Mouse (Mus musculus): ENCODE measurements around the gene Olfr1447. TPM values are rescaled to one million over a fixed set of nuclear protein-coding genes. Genes with fewer than 3 reads are reported as not detected.

Olfr1447 gene
- polyA plus RNA-seq (2017; shearing (Covaris generic)): not detected

DNA sequence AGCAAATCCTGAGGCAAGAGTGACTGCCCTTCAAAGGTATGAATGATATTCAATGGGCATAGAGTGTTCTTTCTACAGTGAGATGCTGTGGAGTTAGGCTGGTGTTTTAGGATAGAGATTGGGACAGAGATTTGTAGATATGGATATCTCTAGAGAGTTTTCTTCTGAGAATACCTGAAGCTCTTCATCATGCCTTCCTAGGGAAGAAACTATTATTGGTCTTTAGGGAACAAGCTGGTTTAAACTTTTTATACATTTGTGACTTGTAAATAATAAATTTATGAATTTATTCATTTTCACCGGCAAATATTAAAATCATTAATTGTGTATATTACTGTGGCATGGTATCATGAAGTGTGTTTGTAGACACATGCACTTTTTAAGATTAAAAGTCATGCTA lies at the start of gene Olfr1447:
TSS of gene Olfr1447 (minus strand) at position 101 of the 400 bp plus-strand sequence.

DNA sequence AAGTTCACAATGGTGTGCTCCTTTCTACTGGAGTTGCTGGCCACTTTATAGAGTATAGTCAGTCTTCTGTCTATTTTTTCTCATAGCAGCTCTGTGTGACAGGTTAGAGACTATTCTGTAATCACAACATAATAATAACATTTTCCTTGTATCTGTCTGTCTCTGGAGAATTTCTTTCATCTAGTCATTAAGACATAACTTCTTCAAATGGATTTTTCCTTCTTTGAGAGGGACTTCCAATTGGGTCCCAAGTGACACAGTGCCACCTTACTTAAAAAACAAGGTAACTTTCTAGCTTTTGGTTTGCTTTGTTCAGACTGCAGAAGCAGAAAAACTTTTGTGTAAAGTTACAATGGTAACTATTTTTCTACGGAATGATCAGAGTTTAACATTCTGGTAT lies 46.4 kb upstream of the Olfr1447 start, which contains the start of gene Olfr1450:
TSS of gene Olfr1450 (plus strand) at position 301 of the 400 bp plus-strand sequence.

DNA sequence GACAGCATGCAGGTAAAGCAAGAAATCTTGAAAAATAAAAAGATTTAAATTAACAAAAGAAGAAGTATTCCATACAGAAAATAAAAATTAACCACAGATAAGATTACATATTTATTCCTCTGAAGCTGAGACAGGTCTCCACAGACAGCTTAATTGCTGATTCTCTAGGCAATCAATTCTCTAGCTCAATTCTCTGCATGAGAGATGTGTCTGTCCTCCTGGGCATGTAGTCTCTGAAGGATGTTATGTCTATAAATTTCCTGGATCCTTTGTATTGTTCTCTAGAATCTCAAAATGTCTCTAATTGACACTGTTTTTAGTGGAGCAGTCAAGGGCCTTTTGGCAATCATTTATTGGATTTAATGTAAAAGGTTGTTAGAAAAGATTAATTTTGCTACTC lies 27.0 kb upstream of the Olfr1447 start, which contains the start of gene Olfr1449:
TSS of gene Olfr1449 (plus strand) at position 301 of the 400 bp plus-strand sequence.

DNA sequence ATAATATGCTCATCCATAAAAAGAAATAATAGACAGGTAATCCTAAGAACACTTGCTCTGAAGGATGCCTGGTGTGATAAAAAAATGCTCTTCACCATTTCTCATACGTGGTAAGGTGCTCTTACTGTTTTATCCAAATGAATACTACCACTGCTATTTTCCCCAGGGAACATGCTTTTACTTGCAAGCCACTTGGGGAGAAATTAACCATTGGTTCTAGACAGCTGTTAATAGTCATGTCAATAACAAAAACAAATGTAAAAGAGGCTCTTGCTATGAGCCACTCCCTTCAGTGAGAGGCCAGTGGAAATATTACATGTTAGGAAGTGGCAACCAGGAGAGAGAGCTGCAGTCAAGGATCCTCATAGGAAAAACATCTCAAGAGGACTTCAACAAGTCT lies 20.8 kb upstream of the Olfr1447 start, which contains the start of gene Olfr1448:
TSS of gene Olfr1448 (minus strand) at position 101 of the 400 bp plus-strand sequence.

DNA sequence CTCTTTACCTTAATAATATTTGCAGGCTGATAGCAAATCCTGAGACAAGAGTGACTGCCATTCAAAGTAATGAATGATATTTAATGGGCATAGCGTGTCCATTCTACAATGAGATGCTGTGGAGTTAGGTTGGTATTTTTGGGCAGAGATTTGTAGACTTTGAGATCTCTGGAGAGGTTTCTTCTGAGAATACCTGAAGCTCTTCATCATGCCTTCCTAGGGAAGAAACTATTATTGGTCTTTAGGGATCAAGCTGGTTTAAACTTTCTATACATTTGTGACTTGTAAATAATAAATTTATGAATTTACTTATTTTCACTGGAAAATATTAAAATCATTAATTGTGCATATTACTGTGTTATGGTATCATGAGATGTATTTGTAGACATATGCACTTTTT lies 10.1 kb downstream of the Olfr1447 start, which contains the start of gene Olfr1446:
TSS of gene Olfr1446 (minus strand) at position 101 of the 400 bp plus-strand sequence.

DNA sequence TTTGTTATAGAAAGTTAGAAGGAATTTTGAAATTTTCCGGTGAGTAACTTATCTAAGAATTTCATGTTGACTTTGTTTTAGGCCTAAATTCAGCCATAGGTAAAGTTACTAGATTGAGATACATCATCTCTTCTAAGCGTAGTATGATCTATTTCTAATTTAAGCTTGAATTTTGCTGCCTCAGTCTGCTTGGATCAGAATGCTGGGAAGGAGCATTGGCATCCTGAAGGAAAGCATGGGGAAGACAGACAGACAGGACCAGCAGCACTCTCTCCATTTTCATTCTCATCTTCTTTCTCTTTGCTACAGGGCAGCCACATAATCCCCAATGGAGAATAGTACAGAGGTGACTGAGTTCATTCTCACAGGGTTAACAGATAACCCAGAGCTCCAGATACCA lies 20.0 kb downstream of the Olfr1447 start, which contains the start of gene Olfr1445:
TSS of gene Olfr1445 (plus strand) at position 301 of the 400 bp plus-strand sequence.

DNA sequence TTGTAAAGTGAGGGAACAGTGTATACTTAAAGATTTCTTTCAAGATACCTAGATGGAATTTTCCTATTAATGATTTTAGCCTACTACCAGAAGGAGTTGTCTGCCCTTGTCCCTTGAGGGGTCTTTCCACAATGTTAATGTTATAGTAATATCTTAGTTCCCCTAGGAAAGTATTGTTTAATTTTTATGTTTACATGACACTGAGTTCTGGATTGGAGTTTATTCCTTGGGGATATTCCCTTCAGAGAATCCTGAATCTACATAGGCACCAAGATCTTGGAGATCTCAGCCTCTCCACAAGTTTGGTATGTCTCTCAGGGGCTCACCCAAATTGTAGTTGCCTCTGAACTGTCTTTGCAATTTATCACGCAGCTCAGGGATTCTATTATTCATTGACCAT lies 46.6 kb downstream of the Olfr1447 start, which contains the start of gene Olfr1444:
TSS of gene Olfr1444 (plus strand) at position 301 of the 400 bp plus-strand sequence.

Other genes starting within 250 kb of the Olfr1447 start
- not detected for gene Olfr1442, start 233.3 kb downstream of the Olfr1447 start, polyA plus RNA-seq (2017; shearing (Covaris generic))
- gene Olfr1443, start 225.6 kb downstream of the Olfr1447 start, polyA plus RNA-seq (2017; shearing (Covaris generic)): not detected
- gene Keg1, start 208.0 kb downstream of the Olfr1447 start, polyA plus RNA-seq (2017; shearing (Covaris generic)): not detected
- not detected for gene Cntf, start 138.1 kb downstream of the Olfr1447 start, polyA plus RNA-seq (2017; shearing (Covaris generic))
- gene Zfp91, start 107.6 kb downstream of the Olfr1447 start, polyA plus RNA-seq (2017; shearing (Covaris generic)): 21.1 TPM
- gene Lpxn, start 107.5 kb downstream of the Olfr1447 start, polyA plus RNA-seq (2017; shearing (Covaris generic)): 348 TPM
- gene Gm5244, start 57.1 kb downstream of the Olfr1447 start, polyA plus RNA-seq (2017; shearing (Covaris generic)): not detected
- gene Olfr1444, start 46.5 kb downstream of the Olfr1447 start, polyA plus RNA-seq (2017; shearing (Covaris generic)): not detected
- not detected for gene Olfr1445, start 19.9 kb downstream of the Olfr1447 start, polyA plus RNA-seq (2017; shearing (Covaris generic))
- not detected for gene Olfr1446, start 10.2 kb downstream of the Olfr1447 start, polyA plus RNA-seq (2017; shearing (Covaris generic))
- not detected for gene Olfr1448, start 20.7 kb upstream of the Olfr1447 start, polyA plus RNA-seq (2017; shearing (Covaris generic))
- gene Olfr1449, start 27.1 kb upstream of the Olfr1447 start, polyA plus RNA-seq (2017; shearing (Covaris generic)): not detected
- gene Olfr1450, start 46.5 kb upstream of the Olfr1447 start, polyA plus RNA-seq (2017; shearing (Covaris generic)): not detected
- gene Olfr1451, start 91.3 kb upstream of the Olfr1447 start, polyA plus RNA-seq (2017; shearing (Covaris generic)): not detected
- gene Olfr1453, start 124.6 kb upstream of the Olfr1447 start, polyA plus RNA-seq (2017; shearing (Covaris generic)): not detected
- gene Olfr1454, start 156.9 kb upstream of the Olfr1447 start, polyA plus RNA-seq (2017; shearing (Covaris generic)): not detected
- gene Olfr1457, start 194.1 kb upstream of the Olfr1447 start, polyA plus RNA-seq (2017; shearing (Covaris generic)): 0.15 TPM
- not detected for gene Olfr1458, start 203.0 kb upstream of the Olfr1447 start, polyA plus RNA-seq (2017; shearing (Covaris generic))
- not detected for gene Olfr1459, start 245.8 kb upstream of the Olfr1447 start, polyA plus RNA-seq (2017; shearing (Covaris generic))

All from effector memory CD4-positive, alpha-beta T cell, adult 5 months (primary cell).